Mouse (Mus musculus) MEL (cell line): ENCODE measurements at regions not wholly inside any gene's neighbourhood (a gene's known extent, or its start where the extent isn't known, plus 50 kb on each side); places are given as distances from the start of the nearest gene placed in this dataset.

Source experiments
- BHLHE40 ChIP-seq: IDR thresholded peaks from 2 replicates; pipeline ENCODE4 v1.6.1; 2012; ENCODE audit warnings: low read depth, mild to moderate bottlenecking, inconsistent platforms, low read length, improper control_type of control experiment, borderline replicate concordance
- CHD1 ChIP-seq: IDR thresholded peaks from 2 replicates; pipeline ENCODE4 v1.6.1; 2012; ENCODE audit warnings: low read depth, mild to moderate bottlenecking, inconsistent platforms, low read length, improper control_type of control experiment
- CTCF ChIP-seq, 3 experiments: IDR thresholded peaks in 2 of 3; conservative IDR thresholded peaks in 1 of 3; 2 replicates each; pipeline ENCODE4 v1.5.1; 2011 to 2012; ENCODE audit warnings: low read length in 3 of 3, low read depth in 2 of 3, mild to moderate bottlenecking in 2 of 3, improper control_type of control experiment in 1 of 3, inconsistent platforms in 1 of 3, mixed read lengths in 1 of 3, moderate library complexity in 1 of 3; ENCODE audit not compliant: control insufficient read depth in 1 of 3, insufficient read depth in 1 of 3, poor library complexity in 1 of 3, severe bottlenecking in 1 of 3
- ELF1 ChIP-seq: IDR thresholded peaks from 2 replicates; pipeline ENCODE4 v1.6.1; 2014; ENCODE audit warnings: low read depth, mild to moderate bottlenecking, inconsistent platforms, low read length, improper control_type of control experiment, moderate library complexity
- HCFC1 ChIP-seq: IDR thresholded peaks from 2 replicates; pipeline ENCODE4 v1.6.1; 2012; ENCODE audit warnings: low read depth, mild to moderate bottlenecking, inconsistent platforms, low read length, improper control_type of control experiment, moderate library complexity
- MAX ChIP-seq: IDR thresholded peaks from 2 replicates; pipeline ENCODE4 v1.6.1; 2011; ENCODE audit warnings: low read length, improper control_type of control experiment
- MYC ChIP-seq: IDR thresholded peaks from 2 replicates; pipeline ENCODE4 v1.6.1; 2011; ENCODE audit warnings: low read depth, mild to moderate bottlenecking, low read length, improper control_type of control experiment, moderate library complexity
- NELFE ChIP-seq: IDR thresholded peaks from 2 replicates; pipeline ENCODE4 v1.6.1; 2011; ENCODE audit warnings: low read depth, low read length, improper control_type of control experiment
- POLR2A ChIP-seq, 2 experiments: IDR thresholded peaks; 2 replicates each; pipeline ENCODE4 v1.6.1; 2011 to 2012; ENCODE audit warnings: low read length in 2 of 2, mild to moderate bottlenecking in 2 of 2, control low read depth in 1 of 2, improper control_type of control experiment in 1 of 2, low read depth in 1 of 2, moderate library complexity in 1 of 2; ENCODE audit not compliant: control insufficient read depth in 1 of 2, insufficient read depth in 1 of 2, poor library complexity in 1 of 2
- ZC3H11A ChIP-seq: IDR thresholded peaks from 2 replicates; pipeline ENCODE4 v1.6.1; 2012; ENCODE audit warnings: low read depth, mild to moderate bottlenecking, inconsistent platforms, low read length, improper control_type of control experiment
- ZMIZ1 ChIP-seq: IDR thresholded peaks from 2 replicates; pipeline ENCODE4 v1.6.1; 2012; ENCODE audit warnings: low read depth, mild to moderate bottlenecking, inconsistent platforms, low read length, improper control_type of control experiment, moderate library complexity
- ZNF384 ChIP-seq: IDR thresholded peaks from 2 replicates; pipeline ENCODE4 v1.6.1; 2012; ENCODE audit warnings: low read depth, mild to moderate bottlenecking, inconsistent platforms, low read length, improper control_type of control experiment

GRCm38 (mm10) chr9:85134900-85135299 lies 177.7 kb upstream of the Gm11114 start:
- TF ChIP-seq CTCF (IDR thresholded peaks at IDR 0.05 in 2 of 3, conservative IDR thresholded peaks at IDR 0.05 in 1 of 3; ENCODE audit: control insufficient read depth in 1 of 3, insufficient read depth in 1 of 3, low read depth in 2 of 3, low read length in 3 of 3, poor library complexity in 1 of 3, severe bottlenecking in 1 of 3) (no peak), ZC3H11A (no peak), MAX (no peak), ZNF384 (no peak), HCFC1 (no peak), POLR2A (IDR thresholded peaks at IDR 0.05; ENCODE audit: control insufficient read depth in 1 of 2, insufficient read depth in 1 of 2, low read depth in 1 of 2, low read length in 2 of 2, poor library complexity in 1 of 2) (no peak), ZMIZ1 (no peak), MYC (no peak), BHLHE40 (no peak), NELFE (no peak), CHD1 (no peak), ELF1 (no peak)
